Mouse (Mus musculus): ENCODE measurements around the gene Pkn1. TPM values are rescaled to one million over a fixed set of nuclear protein-coding genes. Genes with fewer than 3 reads are reported as not detected.

The Pkn1 gene
- not detected in 2 replicates for polyA plus RNA-seq (2012; ENCODE audit: insufficient read depth, insufficient read length, low replicate concordance, missing spikeins)

GRCm38 (mm10) chr8:83698661-83699453 is at the start of gene Pkn1:
Pkn1 (minus strand) TSS chr8:83699179.
- TF ChIP-seq POLR2A (IDR thresholded peaks at IDR 0.05; ENCODE audit: insufficient read depth, low read depth, low read length) = peak; percentile 74
- 0 out of 2 replicates have a peak, but pooled peaks have one; percentile 12 for TF ChIP-seq CTCF (IDR thresholded peaks at IDR 0.05; ENCODE audit: insufficient read depth, low read depth, low read length)
- 0 out of 2 replicates have a peak within 1 kb of the TSS, but pooled peaks have one; percentile 10 for H3K27ac ChIP-seq (ENCODE audit: insufficient read depth, low read depth, low read length)
- peak within 1 kb of the TSS; percentile 79 for H3K4me3 ChIP-seq (ENCODE audit: insufficient read depth, low read depth, low read length)
- peaks cover 25% of the 10 kb centered on the region for H3K4me1 ChIP-seq (ENCODE audit: control insufficient read depth, insufficient read depth, low read length)
- WGBS = under 1% methylated on average over 85 of the region's 85 CpGs

DNA sequence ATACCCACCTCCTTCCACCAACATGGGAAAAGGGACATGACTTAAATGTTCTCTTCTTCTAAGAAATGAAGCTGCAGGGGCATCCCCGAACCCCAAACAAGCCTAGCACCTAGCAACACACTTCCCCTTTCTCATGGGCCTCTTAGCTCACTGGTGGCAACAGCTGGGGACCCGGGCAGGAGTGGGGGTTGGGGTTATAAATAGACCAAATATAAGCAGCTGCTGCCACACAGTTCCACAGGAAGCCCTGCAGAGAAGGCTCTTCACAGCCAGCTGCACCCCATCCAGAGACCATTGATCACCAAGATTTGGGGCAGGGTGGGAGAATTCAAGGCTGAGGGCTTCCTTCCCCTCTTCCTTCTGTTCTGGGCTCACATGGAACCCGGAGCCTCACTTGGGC is 49.7 kb upstream of the Pkn1 start:
- peaks cover 15% of the 10 kb centered on the region for H3K4me1 ChIP-seq (ENCODE audit: control insufficient read depth, insufficient read depth, low read length)
- TF ChIP-seq POLR2A (IDR thresholded peaks at IDR 0.05; ENCODE audit: insufficient read depth, low read depth, low read length) = no peak
- no peak for TF ChIP-seq CTCF (IDR thresholded peaks at IDR 0.05; ENCODE audit: insufficient read depth, low read depth, low read length)
- H3K4me3 ChIP-seq (ENCODE audit: insufficient read depth, low read depth, low read length) = no peak overlapping the region
- WGBS = 13% methylated on average over 3 of the region's 3 CpGs
- no peak overlapping the region for H3K27ac ChIP-seq (ENCODE audit: insufficient read depth, low read depth, low read length)

DNA sequence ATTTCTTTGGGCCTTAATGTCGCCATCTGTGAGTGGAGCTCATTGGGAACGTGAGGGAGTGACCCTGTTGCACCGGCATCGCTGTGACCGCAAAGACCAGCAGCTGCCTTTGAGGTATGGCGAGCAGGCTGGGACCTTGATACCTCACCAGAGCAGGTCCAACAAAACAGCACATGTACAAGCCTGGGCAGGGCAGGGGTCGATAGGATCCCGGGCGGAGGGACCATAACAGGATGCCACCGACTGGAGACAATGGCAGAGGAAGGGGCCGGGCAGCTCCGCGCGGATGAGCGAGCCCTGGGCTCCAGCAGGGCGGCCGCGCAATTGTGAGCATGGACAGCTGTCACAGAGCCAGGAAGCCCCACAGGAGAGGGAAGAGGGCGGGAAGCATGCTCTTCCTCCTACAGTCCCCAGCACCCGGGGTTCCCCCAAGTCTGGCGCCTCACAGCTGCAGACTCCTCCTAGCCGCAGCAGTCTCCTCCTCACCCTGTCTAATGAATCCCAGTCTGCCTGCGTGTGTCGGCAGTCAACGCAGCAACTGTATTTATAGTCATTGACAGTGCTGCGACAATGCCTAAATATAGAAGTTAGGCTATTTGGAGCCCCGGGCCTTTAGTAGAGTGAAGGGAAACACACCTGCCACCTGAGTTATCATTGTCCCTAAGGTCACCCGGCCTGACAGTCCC is 48.8 kb upstream of the Pkn1 start:
- TF ChIP-seq POLR2A (IDR thresholded peaks at IDR 0.05; ENCODE audit: insufficient read depth, low read depth, low read length) (no peak), CTCF (IDR thresholded peaks at IDR 0.05; ENCODE audit: insufficient read depth, low read depth, low read length) (no peak)
- 4% methylated on average over 28 of the region's 28 CpGs for WGBS
- Histone ChIP-seq H3K27ac (ENCODE audit: insufficient read depth, low read depth, low read length) (no peak overlapping the region), H3K4me1 (ENCODE audit: control insufficient read depth, insufficient read depth, low read length) (peaks cover 15% of the 10 kb centered on the region), H3K4me3 (ENCODE audit: insufficient read depth, low read depth, low read length) (peak overlapping the region; percentile 12; the same call in 1 of the 2 replicates)

- peaks cover 19% of the 10 kb centered on the region for H3K4me1 ChIP-seq (ENCODE audit: control insufficient read depth, insufficient read depth, low read length)
- no peak overlapping the region for H3K4me3 ChIP-seq (ENCODE audit: insufficient read depth, low read depth, low read length)
- WGBS = 93% methylated on average over 4 of the region's 4 CpGs
- no peak overlapping the region for H3K27ac ChIP-seq (ENCODE audit: insufficient read depth, low read depth, low read length)
- no peak for TF ChIP-seq POLR2A (IDR thresholded peaks at IDR 0.05; ENCODE audit: insufficient read depth, low read depth, low read length)
- no peak for TF ChIP-seq CTCF (IDR thresholded peaks at IDR 0.05; ENCODE audit: insufficient read depth, low read depth, low read length)
These were observed 45.1 kb upstream of the Pkn1 start for GRCm38 (mm10) chr8:83744070-83744469.

- H3K4me1 ChIP-seq (ENCODE audit: control insufficient read depth, insufficient read depth, low read length) = peaks cover 12% of the 10 kb centered on the region
- TF ChIP-seq CTCF (IDR thresholded peaks at IDR 0.05; ENCODE audit: insufficient read depth, low read depth, low read length) (no peak), POLR2A (IDR thresholded peaks at IDR 0.05; ENCODE audit: insufficient read depth, low read depth, low read length) (no peak)
- H3K4me3 ChIP-seq (ENCODE audit: insufficient read depth, low read depth, low read length) = no peak overlapping the region
- H3K27ac ChIP-seq (ENCODE audit: insufficient read depth, low read depth, low read length) = no peak overlapping the region
- WGBS = 98% methylated on average over 6 of the region's 6 CpGs
These were observed 44.0 kb upstream of the Pkn1 start for GRCm38 (mm10) chr8:83742968-83743367.

DNA sequence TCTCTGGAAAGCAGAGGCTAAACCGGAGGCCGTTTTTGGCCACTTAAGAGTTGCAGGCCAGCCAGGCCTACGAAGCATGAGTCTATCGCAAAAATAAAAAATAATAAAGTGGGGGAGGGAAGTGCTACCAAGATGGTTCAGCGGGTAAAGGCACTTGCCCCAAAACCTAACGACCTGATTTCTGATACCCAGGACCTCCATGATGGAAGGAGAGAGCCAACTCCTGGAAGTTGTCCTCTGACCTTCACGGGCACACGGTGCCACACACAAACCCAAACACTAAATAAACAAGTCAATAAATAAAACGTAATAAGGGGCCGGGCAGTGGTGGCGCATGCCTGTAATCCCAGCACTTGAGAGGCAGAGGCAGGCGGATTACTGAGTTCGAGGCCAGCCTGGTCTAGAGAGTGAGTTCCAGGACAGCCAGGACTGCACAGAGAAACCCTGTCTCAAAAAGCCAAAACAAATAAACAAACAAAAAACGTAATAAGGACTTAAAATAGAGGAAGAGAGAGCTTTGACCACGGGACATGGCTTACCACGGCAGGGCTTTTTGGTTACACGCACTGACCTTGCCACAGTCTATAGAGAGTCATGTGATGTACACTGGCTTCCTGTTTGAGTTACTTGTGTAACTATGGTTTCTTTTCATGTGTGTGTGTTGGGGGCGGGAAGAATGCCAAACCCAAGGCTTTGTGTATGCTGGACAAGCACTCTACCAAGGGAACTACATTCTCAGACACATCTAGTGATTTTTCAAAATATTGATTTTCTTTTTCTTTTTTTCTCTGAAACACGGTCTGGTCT is 43.1 kb upstream of the Pkn1 start:
- Histone ChIP-seq H3K4me3 (ENCODE audit: insufficient read depth, low read depth, low read length) (no peak overlapping the region), H3K27ac (ENCODE audit: insufficient read depth, low read depth, low read length) (no peak overlapping the region)
- 89% methylated on average over 19 of the region's 19 CpGs for WGBS

DNA sequence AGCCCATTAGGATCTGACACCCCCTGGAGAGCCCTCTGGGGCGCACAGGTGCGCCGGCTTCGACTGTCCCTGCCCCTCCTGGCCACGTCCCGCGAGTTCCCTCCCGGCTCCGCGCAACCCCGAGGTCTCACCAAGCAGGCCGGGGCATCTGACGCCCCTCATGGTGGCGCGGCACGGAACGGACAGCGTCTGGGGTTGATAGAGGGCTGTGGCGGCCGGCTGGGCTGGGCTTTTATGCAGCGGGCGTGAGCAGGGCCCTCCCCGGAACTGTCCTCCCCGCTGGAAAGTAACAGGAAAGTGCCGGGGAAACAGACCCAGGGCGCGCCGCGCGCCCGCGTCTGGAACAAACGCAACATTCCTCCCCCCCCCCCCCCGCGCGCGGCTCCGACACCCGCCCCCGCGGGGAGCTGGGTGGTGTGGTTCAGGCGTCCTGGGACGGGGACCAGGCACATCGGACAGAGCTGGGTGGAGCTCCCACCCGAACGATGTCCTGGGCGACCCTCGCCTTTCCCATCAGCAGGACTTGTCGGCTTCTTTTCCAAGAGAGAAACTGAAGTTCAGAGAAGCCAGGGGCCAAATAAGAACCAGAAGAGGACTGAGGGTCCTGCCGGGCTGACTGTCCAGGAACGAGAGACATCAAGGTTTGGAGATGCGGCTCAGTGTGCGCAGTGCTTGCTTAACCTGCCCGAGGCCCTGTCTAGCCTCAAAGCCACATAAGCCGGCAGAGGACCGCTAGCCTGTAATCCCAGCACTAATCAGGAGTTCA is 42.2 kb upstream of the Pkn1 start, which contains the start of gene Adgre5:
Gene Adgre5 (minus strand): TSS at position 351 of the 766 bp plus-strand sequence.
- H3K4me3 ChIP-seq (ENCODE audit: insufficient read depth, low read depth, low read length) = peak within 1 kb of the TSS; percentile 37
- no peak within 1 kb of the TSS for H3K27ac ChIP-seq (ENCODE audit: insufficient read depth, low read depth, low read length)
- TF ChIP-seq CTCF (IDR thresholded peaks at IDR 0.05; ENCODE audit: insufficient read depth, low read depth, low read length) = no peak
- TF ChIP-seq POLR2A (IDR thresholded peaks at IDR 0.05; ENCODE audit: insufficient read depth, low read depth, low read length) = no peak
- peaks cover 17% of the 10 kb centered on the region for H3K4me1 ChIP-seq (ENCODE audit: control insufficient read depth, insufficient read depth, low read length)
- 6% methylated on average over 49 of the region's 56 CpGs for WGBS

More for the DNA sequence above, 43.1 kb upstream of the Pkn1 start:
- H3K4me1 ChIP-seq (ENCODE audit: control insufficient read depth, insufficient read depth, low read length) = peaks cover 11% of the 10 kb centered on the region
- TF ChIP-seq CTCF (IDR thresholded peaks at IDR 0.05; ENCODE audit: insufficient read depth, low read depth, low read length) (no peak), POLR2A (IDR thresholded peaks at IDR 0.05; ENCODE audit: insufficient read depth, low read depth, low read length) (no peak)

DNA sequence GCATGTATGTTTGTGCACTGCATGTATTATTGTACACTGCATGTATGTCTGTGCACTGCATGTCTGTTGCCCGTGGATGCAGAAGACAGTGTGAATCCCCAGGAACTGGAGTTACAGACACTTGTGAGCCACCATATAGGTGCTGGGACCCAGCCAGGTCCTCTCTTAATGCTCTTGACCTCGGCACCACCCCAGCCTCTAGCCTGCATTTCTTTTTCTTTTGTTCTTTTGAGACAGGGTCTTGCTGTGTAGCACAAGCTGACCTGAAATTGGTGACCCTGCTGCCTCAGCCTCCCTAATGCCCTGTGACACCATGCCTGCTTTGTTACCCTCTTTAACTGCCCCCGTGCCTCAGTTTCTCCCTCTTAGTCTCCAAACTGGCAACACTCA is 41.6 kb upstream of the Pkn1 start:
- Histone ChIP-seq H3K4me1 (ENCODE audit: control insufficient read depth, insufficient read depth, low read length) (peaks cover 21% of the 10 kb centered on the region), H3K27ac (ENCODE audit: insufficient read depth, low read depth, low read length) (no peak overlapping the region), H3K4me3 (ENCODE audit: insufficient read depth, low read depth, low read length) (peak overlapping the region; percentile 37)
- TF ChIP-seq CTCF (IDR thresholded peaks at IDR 0.05; ENCODE audit: insufficient read depth, low read depth, low read length) (no peak), POLR2A (IDR thresholded peaks at IDR 0.05; ENCODE audit: insufficient read depth, low read depth, low read length) (no peak)
- WGBS = 32% methylated on average over 3 of the region's 3 CpGs
